Mouse (Mus musculus) urinary bladder, adult 18-20 months (tissue): ENCODE results near the gene Slc43a3.
"Not testable (repeated sequence)": the region's sequence is repeated elsewhere in the genome, so short reads cannot be mapped to it uniquely, and the experiment has no call there.

Experiments
- DNase-seq, 2 experiments: peaks; one replicate each; pipeline ENCODE4 v3.0.0; 2022; ENCODE audit warnings: low spot score in 2 of 2, mixed read lengths in 2 of 2

The Slc43a3 gene

GRCm38 (mm10) chr2:84936474-84937429 is at the start of gene Slc43a3:
TSS of gene Slc43a3 (plus strand) at chr2:84936579.
- DNase-seq: peak; percentile 46 to 82

- no peak for DNase-seq
Measured at GRCm38 (mm10) chr2:84886821-84887281, 49.5 kb upstream of the Slc43a3 start.

- no peak for DNase-seq
Measured at GRCm38 (mm10) chr2:84887411-84888271, 48.7 kb upstream of the Slc43a3 start.

GRCm38 (mm10) chr2:84888657-84889315 is 47.6 kb upstream of the Slc43a3 start:
- DNase-seq: peak in 1 of 2 experiments; percentile 47

- DNase-seq: no peak
Measured at GRCm38 (mm10) chr2:84889316-84890044, 46.9 kb upstream of the Slc43a3 start.

GRCm38 (mm10) chr2:84890045-84890340 is 46.4 kb upstream of the Slc43a3 start:
- DNase-seq: peak; percentile 65 to 68

- no peak for DNase-seq
Measured at GRCm38 (mm10) chr2:84893359-84893758, 43.0 kb upstream of the Slc43a3 start.

- no peak for DNase-seq
Measured at GRCm38 (mm10) chr2:84895495-84896198, 40.7 kb upstream of the Slc43a3 start.

GRCm38 (mm10) chr2:84896686-84897085 is 39.7 kb upstream of the Slc43a3 start:
- DNase-seq: not testable (repeated sequence)

GRCm38 (mm10) chr2:84912722-84913121 is 23.7 kb upstream of the Slc43a3 start:
- no peak for DNase-seq

GRCm38 (mm10) chr2:84913881-84914280 is 22.5 kb upstream of the Slc43a3 start:
- no peak for DNase-seq

- no peak for DNase-seq
Measured at GRCm38 (mm10) chr2:84915330-84915729, 21.0 kb upstream of the Slc43a3 start.

GRCm38 (mm10) chr2:84916548-84917320 is 19.6 kb upstream of the Slc43a3 start:
- DNase-seq: peak in 1 of 2 experiments; percentile 53

- no peak for DNase-seq
Measured at GRCm38 (mm10) chr2:84918188-84918587, 18.2 kb upstream of the Slc43a3 start.

GRCm38 (mm10) chr2:84919601-84920108 is 16.7 kb upstream of the Slc43a3 start:
- no peak for DNase-seq

GRCm38 (mm10) chr2:84930186-84930585 is 6.2 kb upstream of the Slc43a3 start:
- no peak for DNase-seq

- DNase-seq: no peak
Measured at GRCm38 (mm10) chr2:84933992-84934648, 2.3 kb upstream of the Slc43a3 start.

GRCm38 (mm10) chr2:84934649-84935007 is 1.8 kb upstream of the Slc43a3 start:
- DNase-seq: no peak

- no peak for DNase-seq
Measured at GRCm38 (mm10) chr2:84935065-84935464, 1.3 kb upstream of the Slc43a3 start.
